Mouse (Mus musculus): ENCODE measurements at regions not wholly inside any gene's neighbourhood (a gene's known extent, or its start where the extent isn't known, plus 50 kb on each side); places are given as distances from the start of the nearest gene placed in this dataset.

DNA sequence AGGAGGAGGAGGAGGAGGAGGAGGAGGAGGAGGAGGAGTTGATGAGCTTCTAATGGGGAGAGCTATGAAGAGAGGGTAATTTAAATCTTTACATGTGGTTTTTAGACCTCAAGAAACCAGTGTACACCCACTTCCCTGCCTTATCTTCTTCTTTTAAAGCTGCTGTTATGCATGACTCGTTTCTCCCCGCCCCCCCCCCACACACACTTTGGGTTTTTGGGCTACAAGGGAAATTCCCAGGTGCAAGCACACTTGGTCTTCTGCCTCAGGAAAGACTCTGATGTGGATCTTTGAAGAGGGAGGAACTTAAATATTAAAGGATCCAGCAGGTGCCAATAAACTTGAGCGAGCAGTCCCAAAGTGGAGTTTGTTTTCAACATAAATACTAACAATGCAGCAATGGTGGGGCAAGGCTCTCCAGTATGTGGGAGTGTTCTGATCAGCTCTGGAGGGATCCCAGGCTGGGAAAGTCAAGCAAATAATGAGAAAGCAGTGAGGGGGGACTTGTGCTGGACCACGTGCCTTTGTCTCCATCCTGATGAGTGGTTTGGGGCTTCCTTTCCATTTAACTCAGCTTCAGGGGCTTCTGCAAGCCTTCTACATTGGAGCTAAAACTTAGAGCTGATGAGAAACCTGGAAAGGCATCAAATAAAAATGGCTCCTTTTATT lies 296.0 kb downstream of the Pten start:
- no peak overlapping the region for H3K9ac ChIP-seq (replicated peaks)
- no peak for TF ChIP-seq EP300 (IDR thresholded peaks at IDR 0.05; ENCODE audit: low read depth)
- TF ChIP-seq CTCF (IDR thresholded peaks at IDR 0.05; ENCODE audit: low read depth) = no peak
- H3K36me3 ChIP-seq (replicated peaks; ENCODE audit: control insufficient read depth, insufficient read depth, low read depth) = no peaks in the 10 kb centered on the region
- WGBS (ENCODE audit: insufficient replicate concordance) = 38% methylated on average over 4 of the region's 4 CpGs
- no peak overlapping the region for H3K4me3 ChIP-seq (ENCODE audit: insufficient read depth in 1 of 2, low read depth in 2 of 2, low read length in 2 of 2)
- no peak overlapping the region for H3K4me2 ChIP-seq (ENCODE audit: low read depth)
- H3K27me3 ChIP-seq (ENCODE audit: control insufficient read depth, insufficient read depth, low read length) = no peaks in the 10 kb centered on the region
- DNase-seq (ENCODE audit: low read depth in 3 of 3, low spot score in 3 of 3) (no peak), ATAC-seq (ENCODE audit: insufficient read depth) (no peak)
- H3K9me3 ChIP-seq (ENCODE audit: control insufficient read depth, low read length) = no peaks in the 10 kb centered on the region
- no peaks in the 10 kb centered on the region for H3K4me1 ChIP-seq (replicated peaks; ENCODE audit: control insufficient read depth in 2 of 2, insufficient read depth in 2 of 2, low read length in 1 of 2)
- H3K27ac ChIP-seq = no peak overlapping the region

DNA sequence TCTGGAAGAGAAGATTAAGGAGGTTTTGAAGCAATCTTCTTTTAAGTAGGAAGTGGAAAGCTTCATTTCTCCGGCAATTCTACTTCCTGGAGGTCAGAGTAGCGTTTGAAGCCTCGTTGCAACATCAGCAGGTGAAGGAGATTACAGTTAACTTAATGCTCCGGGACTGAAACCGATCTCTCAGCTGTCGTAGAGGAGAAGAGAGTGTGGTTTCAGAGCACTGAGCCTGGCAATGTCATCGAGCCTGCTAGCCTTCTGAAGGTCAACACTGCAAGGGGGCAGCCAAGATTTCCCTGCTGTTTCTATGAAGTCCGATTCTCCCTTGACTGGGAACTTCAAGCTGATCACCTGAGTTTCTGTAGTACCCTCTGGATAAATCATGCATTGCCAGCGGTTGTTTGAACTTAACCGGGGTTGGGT lies 299.1 kb downstream of the Pten start:
- H3K27ac ChIP-seq = no peak overlapping the region
- no peaks in the 10 kb centered on the region for H3K27me3 ChIP-seq (ENCODE audit: control insufficient read depth, insufficient read depth, low read length)
- no peak overlapping the region for H3K4me3 ChIP-seq (ENCODE audit: insufficient read depth in 1 of 2, low read depth in 2 of 2, low read length in 2 of 2)
- 21% methylated on average over 10 of the region's 10 CpGs for WGBS (ENCODE audit: insufficient replicate concordance)
- H3K36me3 ChIP-seq (replicated peaks; ENCODE audit: control insufficient read depth, insufficient read depth, low read depth) = no peaks in the 10 kb centered on the region
- DNase-seq (ENCODE audit: low read depth in 3 of 3, low spot score in 3 of 3) (no peak), ATAC-seq (ENCODE audit: insufficient read depth) (no peak)
- no peak overlapping the region for H3K4me2 ChIP-seq (ENCODE audit: low read depth)
- H3K4me1 ChIP-seq (replicated peaks; ENCODE audit: control insufficient read depth in 2 of 2, insufficient read depth in 2 of 2, low read length in 1 of 2) = no peaks in the 10 kb centered on the region
- no peaks in the 10 kb centered on the region for H3K9me3 ChIP-seq (ENCODE audit: control insufficient read depth, low read length)
- TF ChIP-seq CTCF (IDR thresholded peaks at IDR 0.05; ENCODE audit: low read depth) = no peak
- no peak for TF ChIP-seq EP300 (IDR thresholded peaks at IDR 0.05; ENCODE audit: low read depth)
- H3K9ac ChIP-seq (replicated peaks) = no peak overlapping the region

DNA sequence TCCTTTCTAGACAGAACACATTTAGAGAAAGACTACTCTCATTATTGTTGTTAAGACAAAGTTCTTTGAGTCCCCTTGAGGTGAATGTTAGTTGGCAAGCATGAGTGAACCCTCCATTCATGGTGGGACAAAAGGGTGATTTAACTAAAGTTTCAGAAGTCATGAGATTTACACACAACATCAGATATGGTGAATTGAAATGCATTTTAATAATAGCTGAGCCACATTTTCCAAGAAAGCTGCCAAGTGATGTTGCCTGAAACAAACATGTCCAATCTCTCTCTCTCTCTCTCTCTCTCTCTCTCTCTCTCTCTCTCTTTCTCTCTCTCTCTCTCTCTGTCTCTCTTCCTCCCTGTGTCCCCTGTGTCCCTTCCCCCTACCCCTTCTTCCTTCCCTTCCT lies 303.7 kb downstream of the Pten start:
- Histone ChIP-seq H3K36me3 (replicated peaks; ENCODE audit: control insufficient read depth, insufficient read depth, low read depth) (no peaks in the 10 kb centered on the region), H3K9me3 (ENCODE audit: control insufficient read depth, low read length) (no peaks in the 10 kb centered on the region), H3K27ac (no peak overlapping the region), H3K4me3 (ENCODE audit: insufficient read depth in 1 of 2, low read depth in 2 of 2, low read length in 2 of 2) (no peak overlapping the region), H3K4me1 (replicated peaks; ENCODE audit: control insufficient read depth in 2 of 2, insufficient read depth in 2 of 2, low read length in 1 of 2) (no peaks in the 10 kb centered on the region), H3K4me2 (ENCODE audit: low read depth) (no peak overlapping the region), H3K9ac (replicated peaks) (no peak overlapping the region), H3K27me3 (ENCODE audit: control insufficient read depth, insufficient read depth, low read length) (no peaks in the 10 kb centered on the region)
- TF ChIP-seq EP300 (IDR thresholded peaks at IDR 0.05; ENCODE audit: low read depth) (no peak), CTCF (IDR thresholded peaks at IDR 0.05; ENCODE audit: low read depth) (no peak)
- no peak for ATAC-seq (ENCODE audit: insufficient read depth)
- DNase-seq (ENCODE audit: low read depth in 3 of 3, low spot score in 3 of 3) = no peak

DNA sequence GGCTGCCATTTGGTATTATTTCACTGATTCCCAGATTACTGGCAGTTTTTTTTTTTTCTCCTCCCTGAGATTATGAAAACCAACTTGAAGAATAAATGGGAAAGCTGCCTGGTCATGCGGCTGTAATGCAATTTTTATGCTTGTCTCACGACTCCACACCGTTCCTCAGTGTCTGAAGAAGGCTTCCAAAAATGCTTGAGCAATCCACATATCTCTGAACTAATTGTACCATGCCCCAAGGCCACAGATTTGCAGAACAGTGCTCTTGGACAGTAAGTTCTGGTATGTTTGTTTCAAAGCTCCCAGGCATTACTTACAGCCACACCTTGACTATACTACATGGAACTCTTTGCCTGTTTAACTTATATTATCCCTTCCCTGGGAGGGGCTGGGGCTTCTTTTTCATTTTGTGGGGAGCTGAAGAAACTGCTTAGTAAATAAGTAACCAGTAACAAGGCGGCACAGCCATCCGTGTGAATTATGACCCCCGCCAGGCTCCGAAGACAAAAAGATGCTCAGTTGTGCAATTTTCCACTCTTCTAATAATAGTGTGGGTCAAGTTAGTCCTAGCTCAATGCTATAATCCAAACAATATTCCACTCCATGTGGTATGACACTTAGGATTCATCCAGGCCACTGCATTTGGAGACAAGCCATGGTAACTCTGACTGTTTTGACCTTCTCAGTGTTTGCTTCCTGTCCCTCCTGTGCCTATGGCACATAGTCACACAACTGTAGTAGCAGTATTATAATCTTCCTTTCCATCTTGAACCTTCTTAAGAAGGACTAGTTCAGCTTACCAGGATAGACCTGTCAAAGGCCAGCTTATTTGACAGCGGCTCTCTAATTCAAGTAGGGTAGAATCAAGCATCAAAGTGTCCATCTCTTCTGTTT lies 305.1 kb downstream of the Pten start:
- Histone ChIP-seq H3K27me3 (ENCODE audit: control insufficient read depth, insufficient read depth, low read length) (no peaks in the 10 kb centered on the region), H3K9ac (replicated peaks) (no peak overlapping the region), H3K27ac (no peak overlapping the region), H3K9me3 (ENCODE audit: control insufficient read depth, low read length) (no peaks in the 10 kb centered on the region), H3K36me3 (replicated peaks; ENCODE audit: control insufficient read depth, insufficient read depth, low read depth) (no peaks in the 10 kb centered on the region), H3K4me3 (ENCODE audit: insufficient read depth in 1 of 2, low read depth in 2 of 2, low read length in 2 of 2) (no peak overlapping the region), H3K4me1 (replicated peaks; ENCODE audit: control insufficient read depth in 2 of 2, insufficient read depth in 2 of 2, low read length in 1 of 2) (no peaks in the 10 kb centered on the region), H3K4me2 (ENCODE audit: low read depth) (no peak overlapping the region)
- no peak for TF ChIP-seq EP300 (IDR thresholded peaks at IDR 0.05; ENCODE audit: low read depth)
- no peak for TF ChIP-seq CTCF (IDR thresholded peaks at IDR 0.05; ENCODE audit: low read depth)
- 66% methylated on average over 8 of the region's 8 CpGs for WGBS (ENCODE audit: insufficient replicate concordance)
- DNase-seq (ENCODE audit: low read depth in 3 of 3, low spot score in 3 of 3) = no peak
- ATAC-seq (ENCODE audit: insufficient read depth) = no peak

All from liver, embryonic 14.5 days (tissue).